Mouse (Mus musculus): ENCODE measurements around the gene Tigd4. TPM values are rescaled to one million over a fixed set of nuclear protein-coding genes. Genes with fewer than 3 reads are reported as not detected.

Tigd4 gene
- polyA plus RNA-seq, 1 experiment from 2014 or later = not detected

DNA sequence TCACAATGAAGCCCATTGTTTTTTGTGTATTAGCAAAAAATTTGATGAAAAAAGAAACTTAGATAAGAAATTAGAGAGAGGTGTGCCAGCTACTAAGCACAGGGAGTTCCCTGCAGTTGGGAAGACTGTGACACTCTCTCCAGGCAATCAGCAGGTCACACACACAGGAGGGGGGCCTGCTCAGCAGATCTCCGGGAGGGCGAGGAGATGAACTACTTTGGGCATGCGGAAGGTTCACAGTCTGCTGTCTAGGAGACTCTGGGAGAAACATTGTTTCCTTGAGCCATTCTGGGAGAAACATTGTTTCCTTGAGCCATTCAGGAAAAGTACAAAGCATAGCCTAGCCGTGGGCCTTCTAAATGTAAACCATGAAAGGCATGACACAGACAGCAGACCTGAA is 49.6 kb downstream of the Tigd4 start:
- no peaks in the 10 kb centered on the region for H3K36me3 ChIP-seq
- no peak overlapping the region for H3K9ac ChIP-seq
- H3K27ac ChIP-seq (replicated peaks) = no peak overlapping the region
- no peak overlapping the region for H3K4me2 ChIP-seq
- H3K4me1 ChIP-seq (replicated peaks) = peaks cover 13% of the 10 kb centered on the region
- no peak for ATAC-seq (ENCODE audit: low FRiP score, low read depth)
- no peaks in the 10 kb centered on the region for H3K9me3 ChIP-seq
- 42% methylated on average over 4 of the region's 4 CpGs for WGBS
- H3K27me3 ChIP-seq = no peaks in the 10 kb centered on the region
- no peak overlapping the region for H3K4me3 ChIP-seq

DNA sequence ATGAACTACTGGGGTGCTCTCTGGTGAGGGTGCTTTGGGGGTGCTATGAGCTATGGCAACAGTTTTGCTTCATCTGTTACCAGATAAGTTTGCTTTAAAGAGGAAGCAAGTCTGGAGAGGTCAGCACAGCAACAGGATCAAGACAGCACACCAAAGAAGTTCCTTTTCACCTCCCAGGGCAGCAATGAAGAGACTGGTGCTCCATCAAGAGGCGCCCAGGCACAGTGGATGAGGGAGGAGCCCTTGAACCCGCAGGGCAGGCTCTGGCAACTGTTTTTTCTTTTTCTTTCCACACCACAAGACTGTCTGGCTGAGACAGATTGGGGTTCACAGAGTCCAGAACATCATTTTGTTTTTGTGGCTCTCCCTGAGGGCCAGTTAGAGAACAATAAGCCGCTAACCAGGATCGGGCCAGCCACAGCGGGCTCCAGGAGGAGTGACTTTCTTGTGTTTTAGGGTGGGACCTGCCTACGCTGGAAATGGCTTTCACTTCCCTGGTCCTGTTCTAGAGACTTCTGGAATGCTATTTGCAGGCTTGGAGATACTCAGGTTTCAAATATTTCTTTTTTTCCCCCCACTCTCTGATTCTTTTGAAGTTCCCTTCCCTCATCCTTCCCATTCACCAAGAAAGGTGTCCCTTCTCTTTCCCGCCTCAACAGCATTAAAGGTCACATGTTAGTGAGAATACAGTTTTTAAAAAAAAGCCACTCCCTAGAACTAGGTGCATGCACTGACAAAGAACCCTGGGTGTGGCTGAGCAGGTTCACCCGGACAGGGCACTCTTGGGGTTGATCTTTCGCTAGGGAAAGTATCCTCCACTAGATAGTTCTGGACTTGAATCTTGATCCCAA is 52.0 kb downstream of the Tigd4 start:
- peaks cover 7% of the 10 kb centered on the region for H3K4me1 ChIP-seq (replicated peaks)
- no peaks in the 10 kb centered on the region for H3K27me3 ChIP-seq
- no peaks in the 10 kb centered on the region for H3K36me3 ChIP-seq
- H3K9me3 ChIP-seq = no peaks in the 10 kb centered on the region; the same call in 1 of the 2 replicates
- WGBS = 81% methylated on average over 9 of the region's 9 CpGs
- no peak overlapping the region for H3K4me3 ChIP-seq
- no peak for ATAC-seq (ENCODE audit: low FRiP score, low read depth)
- H3K4me2 ChIP-seq = no peak overlapping the region
- no peak overlapping the region for H3K27ac ChIP-seq (replicated peaks)
- no peak overlapping the region for H3K9ac ChIP-seq

DNA sequence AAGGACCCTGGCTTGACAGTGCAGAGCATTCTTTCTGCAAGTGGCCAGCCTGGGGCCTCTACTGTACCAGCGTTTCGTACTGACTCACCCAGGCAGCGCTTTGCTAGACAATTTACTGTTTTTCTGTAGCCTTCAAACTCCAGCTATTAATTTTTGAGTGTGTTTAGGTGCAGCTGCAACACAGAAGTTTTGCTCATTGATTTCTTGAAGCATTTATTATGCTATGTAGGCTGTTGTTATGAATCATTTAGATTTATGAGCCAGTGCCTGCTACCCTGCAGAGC is 52.6 kb downstream of the Tigd4 start:
- Histone ChIP-seq H3K4me3 (no peak overlapping the region), H3K9ac (no peak overlapping the region), H3K4me1 (replicated peaks) (peaks cover 7% of the 10 kb centered on the region), H3K36me3 (no peaks in the 10 kb centered on the region), H3K27me3 (no peaks in the 10 kb centered on the region), H3K27ac (replicated peaks) (no peak overlapping the region), H3K4me2 (no peak overlapping the region), H3K9me3 (no peaks in the 10 kb centered on the region; the same call in 1 of the 2 replicates)
- ATAC-seq (ENCODE audit: low FRiP score, low read depth) = no peak
- 84% methylated on average over 3 of the region's 3 CpGs for WGBS

DNA sequence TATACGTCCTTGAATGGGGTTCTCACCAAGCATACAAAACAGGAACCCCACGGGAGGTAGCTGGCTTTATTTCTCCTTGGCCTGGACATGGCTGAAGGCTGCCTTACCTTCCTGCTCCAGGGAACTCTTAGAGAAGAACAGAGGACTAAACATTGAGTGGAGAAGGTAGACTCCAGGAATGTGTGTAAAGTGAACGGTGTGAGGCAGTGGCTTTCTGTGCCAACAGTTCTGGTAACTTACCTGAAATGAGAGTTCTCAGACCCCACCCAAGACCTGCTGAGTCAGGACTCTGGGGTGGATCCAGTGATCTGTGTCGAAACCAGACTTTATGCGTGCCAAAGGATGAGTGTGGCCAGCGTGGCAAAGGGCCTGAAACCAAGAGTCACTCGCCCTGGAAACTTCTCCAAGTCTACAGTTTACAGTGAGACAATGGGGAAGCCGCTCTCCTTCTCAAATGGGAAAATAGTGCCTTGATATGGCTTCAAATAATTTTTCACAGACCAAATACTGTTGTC is 53.0 kb downstream of the Tigd4 start:
- H3K9me3 ChIP-seq = no peaks in the 10 kb centered on the region; the same call in 1 of the 2 replicates
- peaks cover 7% of the 10 kb centered on the region for H3K4me1 ChIP-seq (replicated peaks)
- H3K27me3 ChIP-seq = no peaks in the 10 kb centered on the region
- WGBS = 80% methylated on average over 8 of the region's 8 CpGs
- no peak overlapping the region for H3K4me2 ChIP-seq
- no peak for ATAC-seq (ENCODE audit: low FRiP score, low read depth)
- H3K9ac ChIP-seq = no peak overlapping the region
- H3K27ac ChIP-seq (replicated peaks) = no peak overlapping the region
- no peak overlapping the region for H3K4me3 ChIP-seq
- H3K36me3 ChIP-seq = no peaks in the 10 kb centered on the region

Other genes starting within 250 kb of the Tigd4 start
- gene Fhdc1, start 113.1 kb upstream of the Tigd4 start, polyA plus RNA-seq (2015; fragmentation: Nextera tagmentation; extraction: Ambion mirVana) = 5.4 and 7.1 TPM in 2 replicates
- 22.5 and 23.1 TPM in 2 replicates for gene Arfip1, start 10.9 kb upstream of the Tigd4 start, polyA plus RNA-seq (2015; fragmentation: Nextera tagmentation; extraction: Ambion mirVana)
- gene Tmem154, start 72.6 kb downstream of the Tigd4 start, polyA plus RNA-seq (2015; fragmentation: Nextera tagmentation; extraction: Ambion mirVana) = 0.80 and 1.4 TPM in 2 replicates
- gene Fbxw7, start 221.7 kb downstream of the Tigd4 start, polyA plus RNA-seq (2015; fragmentation: Nextera tagmentation; extraction: Ambion mirVana) = 32.5 and 34.7 TPM in 2 replicates